Mouse (Mus musculus): ENCODE measurements around the gene Psmb3.

DNA sequence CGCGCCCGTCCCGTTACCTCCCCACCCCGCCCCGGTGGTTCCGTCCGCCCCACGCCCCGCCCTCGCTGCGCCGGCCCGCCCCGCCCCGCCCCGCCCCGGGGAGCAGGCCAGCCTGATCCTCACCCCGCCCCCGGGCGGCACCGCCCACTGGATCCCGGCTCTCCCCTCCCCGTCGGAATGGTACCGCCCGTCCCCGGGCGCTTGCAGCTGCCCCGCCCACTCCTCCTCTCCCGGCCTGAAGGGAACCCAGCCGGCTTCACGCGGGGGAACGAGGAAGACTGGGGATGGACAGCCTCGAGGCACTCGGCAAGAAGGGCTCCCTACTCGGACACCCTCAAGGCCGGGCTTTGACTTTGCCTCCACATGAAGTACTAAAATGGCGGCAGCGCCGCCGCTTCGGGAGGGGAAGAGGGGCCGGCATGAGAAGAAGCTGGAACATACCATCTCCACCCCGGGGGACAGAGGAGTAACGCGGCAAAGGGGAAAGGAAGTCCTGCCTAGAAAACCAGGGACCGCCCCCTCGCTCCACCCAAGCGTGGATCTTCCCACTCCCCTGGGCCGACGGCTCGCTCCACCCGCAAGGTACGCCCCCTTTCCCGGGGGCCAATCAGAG, 41.6 kb downstream of the Psmb3 start:
- TF ChIP-seq CTCF (IDR thresholded peaks at IDR 0.05; ENCODE audit: extremely low read depth, insufficient read length, insufficient replicate concordance, low read depth, low read length) = no peak
- 0 out of 2 replicates have a peak, but pooled peaks have one; percentile 29 for TF ChIP-seq POLR2A (IDR thresholded peaks at IDR 0.05; ENCODE audit: low read depth, low read length)
